Mouse (Mus musculus) stomach, postnatal 0 days (tissue): Measurements from ENCODE around the gene Ston2. TPM values are rescaled to one million over a fixed set of nuclear protein-coding genes. Genes with fewer than 3 reads are reported as not detected.
"Not testable (repeated sequence)": the region's sequence is repeated elsewhere in the genome, so short reads cannot be mapped to it uniquely, and the experiment has no call there.

Source experiments
- ATAC-seq: fragments of 200-750 bp; cut with Nextera tagmentation; 2 replicates; pipeline ENCODE4 v1.8.0; 2017; ENCODE audit not compliant: low FRiP score, low TSS enrichment
- DNase-seq: peaks from one replicate; pipeline ENCODE4 v3.0.0-alpha.2; 2016; ENCODE audit warnings: low spot score
- H3K27ac ChIP-seq: fragments of 300-500 bp; sonication (generic); replicated peaks from 2 replicates; pipeline ENCODE4 v1.5.1; 2014; ENCODE audit warnings: mild to moderate bottlenecking, control low read depth
- H3K27me3 ChIP-seq: fragments of 300-500 bp; sonication (generic); 2 replicates; pipeline ENCODE4 v1.6.1; 2014; ENCODE audit warnings: low read length; ENCODE audit not compliant: control insufficient read depth, insufficient read depth
- H3K36me3 ChIP-seq: fragments of 300-500 bp; sonication (generic); 2 replicates; pipeline ENCODE4 v1.6.1; 2014; ENCODE audit warnings: low read length, mixed read lengths; ENCODE audit not compliant: control insufficient read depth, insufficient read depth
- H3K4me1 ChIP-seq: fragments of 300-500 bp; sonication (generic); replicated peaks from 2 replicates; pipeline ENCODE4 v1.6.1; 2014; ENCODE audit warnings: antibody characterized with exemption; ENCODE audit not compliant: control insufficient read depth, insufficient read depth
- H3K4me2 ChIP-seq: fragments of 300-500 bp; sonication (generic); replicated peaks from 2 replicates; pipeline ENCODE4 v1.6.1; 2014; ENCODE audit warnings: low read depth, mild to moderate bottlenecking, control low read depth, moderate library complexity
- H3K4me3 ChIP-seq: fragments of 300-500 bp; sonication (generic); 2 replicates; pipeline ENCODE4 v1.5.1; 2014; ENCODE audit warnings: low read depth, low read length, control low read depth
- H3K9ac ChIP-seq: fragments of 300-500 bp; sonication (generic); 2 replicates; pipeline ENCODE4 v1.6.1; 2014; ENCODE audit warnings: mild to moderate bottlenecking, low read length, control low read depth, mixed read lengths
- H3K9me3 ChIP-seq: fragments of 300-500 bp; sonication (generic); 2 replicates; pipeline ENCODE4 v1.6.1; 2016; ENCODE audit warnings: low read length; ENCODE audit not compliant: control insufficient read depth
- CTCF ChIP-seq: IDR thresholded peaks from 2 replicates; pipeline ENCODE4 v1.5.1; 2016; ENCODE audit warnings: antibody characterized with exemption, low read depth, mild to moderate bottlenecking, moderate library complexity
- EP300 ChIP-seq: optimal IDR thresholded peaks from 2 replicates; pipeline ENCODE3; 2016; ENCODE audit warnings: antibody characterized with exemption
- WGBS: fragments of 180-500 bp; shearing (Covaris S2); extraction: QIAGEN DNeasy Blood & Tissue Kit; methylation state at CpG from one replicate; pipeline ENCODE4 v1.1.7; 2014; 5-methylcytosine and 5-hydroxymethylcytosine counted together
- polyA plus RNA-seq: library from polyadenylated mRNA; unstranded; fragments of >200 nt; fragmentation: Nextera tagmentation; extraction: Ambion mirVana; gene quantifications from 2 replicates; pipeline ENCODE4 v1.2.1, GENCODE M21; 2015

Gene Ston2
- polyA plus RNA-seq, 1 experiment from 2014 or later = 5.5 TPM

- Histone ChIP-seq H3K27ac (no peak overlapping the region), H3K27me3 (no peaks in the 10 kb centered on the region), H3K9ac (no peak overlapping the region), H3K4me1 (no peaks in the 10 kb centered on the region), H3K36me3 (no peaks in the 10 kb centered on the region), H3K4me3 (no peak overlapping the region), H3K4me2 (no peak overlapping the region), H3K9me3 (no peaks in the 10 kb centered on the region)
- ATAC-seq = no peak
- DNase-seq = no peak
- no peak for TF ChIP-seq EP300
- no peak for TF ChIP-seq CTCF
- WGBS = 88% methylated on average over 13 of the region's 13 CpGs
These were observed 36.1 kb downstream of the Ston2 start for GRCm38 (mm10) chr12:91751893-91752597.

DNA sequence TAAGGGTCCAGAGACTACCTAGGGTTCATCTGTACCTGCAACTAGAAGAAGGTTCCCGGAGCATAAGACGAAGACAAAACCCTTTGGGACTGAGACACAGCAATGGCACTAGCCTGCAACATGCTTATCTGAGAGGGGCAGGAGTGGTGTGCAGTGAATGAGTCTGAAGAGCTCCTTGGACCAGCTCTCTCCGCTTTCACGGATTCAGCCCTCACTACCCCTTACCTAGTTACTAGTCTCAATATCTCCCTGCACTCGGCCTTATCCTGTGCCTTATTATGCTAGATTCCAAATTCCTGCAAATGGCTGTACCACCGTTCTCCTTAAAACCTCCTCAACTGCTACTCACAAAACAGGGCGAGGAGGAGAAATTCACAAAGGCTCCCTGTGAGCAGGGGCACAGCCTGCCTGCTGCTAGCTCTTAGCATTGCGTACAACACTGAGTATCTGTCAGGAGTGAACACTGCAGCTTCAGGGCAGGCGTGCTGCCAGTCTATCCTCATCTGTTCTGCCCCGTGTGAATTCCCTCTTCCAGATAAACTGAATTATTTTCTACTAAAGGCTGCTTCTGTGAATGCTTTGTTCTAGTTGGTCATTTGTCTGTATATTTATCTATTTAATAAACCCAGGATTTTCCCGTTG is 38.5 kb downstream of the Ston2 start:
- no peak for ATAC-seq
- TF ChIP-seq CTCF (no peak), EP300 (no peak)
- Histone ChIP-seq H3K36me3 (no peaks in the 10 kb centered on the region), H3K9me3 (no peaks in the 10 kb centered on the region), H3K4me3 (no peak overlapping the region), H3K9ac (no peak overlapping the region), H3K27me3 (no peaks in the 10 kb centered on the region), H3K27ac (no peak overlapping the region), H3K4me2 (no peak overlapping the region), H3K4me1 (no peaks in the 10 kb centered on the region)
- DNase-seq = no peak
- 78% methylated on average over 11 of the region's 11 CpGs for WGBS

DNA sequence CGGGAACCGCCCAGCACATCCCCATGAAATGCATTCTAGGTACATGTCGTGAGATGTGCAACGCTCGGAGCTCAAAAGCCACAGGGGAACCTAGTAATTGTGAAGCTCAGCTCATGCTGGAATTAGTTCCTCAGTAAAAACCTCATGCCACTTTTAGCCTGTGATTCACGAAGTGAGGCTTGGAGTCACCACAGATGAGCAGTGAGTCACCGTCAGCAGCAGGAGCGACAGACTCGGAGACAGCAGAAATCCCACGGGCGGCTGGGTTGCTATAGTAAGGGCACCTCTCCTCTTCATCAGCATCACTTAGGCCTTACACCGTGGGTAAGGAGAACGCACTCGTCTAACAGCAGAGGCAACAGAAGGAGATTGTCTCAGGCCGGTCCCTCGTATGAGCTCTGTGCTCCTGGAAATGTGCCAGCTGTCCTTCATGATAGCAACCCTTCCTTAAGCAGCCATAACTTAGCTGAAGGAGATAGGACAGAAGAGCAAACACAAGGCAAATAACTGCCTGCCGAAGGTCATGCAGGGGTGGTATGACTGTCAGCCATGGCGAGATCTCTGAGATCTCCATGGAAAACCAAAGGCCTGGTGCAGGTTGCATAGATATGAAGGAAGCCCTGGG is 39.8 kb downstream of the Ston2 start:
- ATAC-seq (peak; percentile 60), DNase-seq (no peak)
- Histone ChIP-seq H3K9me3 (no peaks in the 10 kb centered on the region), H3K27me3 (no peaks in the 10 kb centered on the region), H3K27ac (no peak overlapping the region), H3K4me1 (no peaks in the 10 kb centered on the region), H3K9ac (no peak overlapping the region), H3K4me2 (no peak overlapping the region), H3K36me3 (no peaks in the 10 kb centered on the region), H3K4me3 (no peak overlapping the region)
- 61% methylated on average over 18 of the region's 18 CpGs for WGBS
- TF ChIP-seq CTCF = no peak

DNA sequence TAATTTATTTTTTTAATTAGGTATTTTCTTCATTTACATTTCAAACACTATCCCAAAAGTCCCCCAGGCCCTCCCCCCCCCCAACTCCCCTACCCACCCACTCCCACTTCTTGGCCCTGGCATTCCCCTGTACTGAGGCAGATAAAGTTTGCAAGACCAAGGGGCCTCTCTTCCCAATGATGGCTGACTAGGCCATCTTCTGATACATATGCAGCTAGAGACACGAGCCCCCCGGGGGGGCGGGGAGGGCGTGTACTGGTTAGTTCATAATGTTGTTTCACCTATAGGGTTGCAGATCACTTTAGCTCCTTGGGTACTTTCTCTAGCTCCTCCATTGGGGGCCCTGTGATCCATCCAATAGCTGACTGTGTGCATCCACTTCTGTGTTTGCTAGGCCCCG is 41.3 kb downstream of the Ston2 start:
- not testable (repeated sequence) for H3K4me2 ChIP-seq, H3K9me3 ChIP-seq, H3K4me1 ChIP-seq, H3K9ac ChIP-seq, H3K27me3 ChIP-seq, H3K36me3 ChIP-seq, H3K4me3 ChIP-seq, DNase-seq, ATAC-seq, H3K27ac ChIP-seq
- 95% methylated on average over 5 of the region's 5 CpGs for WGBS

DNA sequence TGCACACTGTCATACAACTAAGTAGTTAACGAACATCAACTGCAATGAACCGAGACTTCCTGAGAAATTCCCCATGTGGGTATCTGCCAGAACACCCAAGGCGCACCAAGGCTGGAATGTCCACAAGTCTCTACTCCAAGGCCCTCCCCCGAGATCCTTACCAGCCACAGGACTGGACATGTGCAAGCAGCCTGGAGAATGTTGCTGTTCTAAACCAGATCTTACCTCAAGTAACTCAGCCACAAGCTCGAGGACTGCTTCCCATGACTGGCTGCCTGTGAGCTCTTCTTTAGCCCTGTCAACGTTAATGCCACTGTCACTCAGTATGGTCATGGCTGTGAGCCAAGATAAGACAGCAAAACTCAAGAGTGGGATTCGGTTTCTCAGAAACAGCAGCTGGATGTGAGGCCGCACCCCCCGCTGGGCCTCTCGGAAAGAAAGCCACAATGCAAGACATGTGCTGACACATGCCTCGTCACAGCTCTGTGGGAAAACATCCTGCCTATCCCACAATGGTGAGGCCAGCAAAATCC is 42.4 kb downstream of the Ston2 start:
- Histone ChIP-seq H3K9ac (no peak overlapping the region), H3K27ac (no peak overlapping the region; the same call in 1 of the 2 replicates), H3K4me1 (no peaks in the 10 kb centered on the region), H3K27me3 (no peaks in the 10 kb centered on the region), H3K36me3 (no peaks in the 10 kb centered on the region), H3K9me3 (no peaks in the 10 kb centered on the region), H3K4me2 (no peak overlapping the region), H3K4me3 (no peak overlapping the region)
- DNase-seq = no peak
- TF ChIP-seq CTCF = no peak
- no peak for TF ChIP-seq EP300
- 33% methylated on average over 11 of the region's 11 CpGs for whole genome bisulfite sequencing
- peak; percentile 53; the same call in 1 of the 2 replicates for ATAC-seq

- TF ChIP-seq EP300 (no peak), CTCF (no peak)
These were observed 44.1 kb downstream of the Ston2 start for GRCm38 (mm10) chr12:91744091-91744490.

More at GRCm38 (mm10) chr12:91744091-91744490, 44.1 kb downstream of the Ston2 start:
- ATAC-seq (no peak), DNase-seq (no peak)
- Histone ChIP-seq H3K9me3 (no peaks in the 10 kb centered on the region), H3K4me3 (no peak overlapping the region), H3K4me2 (no peak overlapping the region), H3K27ac (no peak overlapping the region), H3K27me3 (no peaks in the 10 kb centered on the region), H3K9ac (no peak overlapping the region), H3K36me3 (no peaks in the 10 kb centered on the region), H3K4me1 (no peaks in the 10 kb centered on the region)
- 67% methylated on average over 6 of the region's 6 CpGs for WGBS
